Mouse (Mus musculus): Measurements from ENCODE around the gene Iqschfp.

The Iqschfp gene

GRCm38 (mm10) chr3:68572249-68573225 lies 680.5 kb downstream of the Iqschfp start:
- DNase-seq (ENCODE audit: low read depth), result no peak

- no peak for DNase-seq (ENCODE audit: low read depth)
Measured at GRCm38 (mm10) chr3:68573226-68573624, 681.2 kb downstream of the Iqschfp start.

GRCm38 (mm10) chr3:68574097-68574496 lies 682.1 kb downstream of the Iqschfp start:
- no peak for DNase-seq (ENCODE audit: low read depth)

GRCm38 (mm10) chr3:68574565-68574964 lies 682.5 kb downstream of the Iqschfp start:
- no peak for DNase-seq (ENCODE audit: low read depth)

- DNase-seq (ENCODE audit: low read depth), result no peak
Measured at GRCm38 (mm10) chr3:68575636-68576340, 683.8 kb downstream of the Iqschfp start.

GRCm38 (mm10) chr3:68576431-68576830 lies 684.4 kb downstream of the Iqschfp start:
- DNase-seq (ENCODE audit: low read depth), result no peak

- no peak for DNase-seq (ENCODE audit: low read depth)
Measured at GRCm38 (mm10) chr3:68576948-68577347, 684.9 kb downstream of the Iqschfp start.

GRCm38 (mm10) chr3:68581591-68581990 lies 689.6 kb downstream of the Iqschfp start:
- no peak for DNase-seq (ENCODE audit: low read depth)

- DNase-seq (ENCODE audit: low read depth), result no peak
Measured at GRCm38 (mm10) chr3:68582103-68582740, 690.2 kb downstream of the Iqschfp start.

- DNase-seq (ENCODE audit: low read depth), result peak; percentile 59
Measured at GRCm38 (mm10) chr3:68583031-68583693, 691.1 kb downstream of the Iqschfp start.

- no peak for DNase-seq (ENCODE audit: low read depth)
Measured at GRCm38 (mm10) chr3:68583771-68584511, 691.9 kb downstream of the Iqschfp start.

- DNase-seq (ENCODE audit: low read depth), result no peak
Measured at GRCm38 (mm10) chr3:68585213-68585612, 693.2 kb downstream of the Iqschfp start.

GRCm38 (mm10) chr3:68586646-68587064 lies 694.6 kb downstream of the Iqschfp start:
- no peak for DNase-seq (ENCODE audit: low read depth)

GRCm38 (mm10) chr3:68587567-68588245 lies 695.7 kb downstream of the Iqschfp start:
- DNase-seq (ENCODE audit: low read depth), result no peak

- DNase-seq (ENCODE audit: low read depth), result no peak
Measured at GRCm38 (mm10) chr3:68589220-68589840, 697.3 kb downstream of the Iqschfp start.

GRCm38 (mm10) chr3:68590436-68590835 lies 698.4 kb downstream of the Iqschfp start:
- DNase-seq (ENCODE audit: low read depth), result no peak

GRCm38 (mm10) chr3:68592575-68592974 lies 700.5 kb downstream of the Iqschfp start:
- DNase-seq (ENCODE audit: low read depth), result no peak

- no peak for DNase-seq (ENCODE audit: low read depth)
Measured at GRCm38 (mm10) chr3:68593073-68593867, 701.2 kb downstream of the Iqschfp start.

GRCm38 (mm10) chr3:68595316-68595925 lies 703.4 kb downstream of the Iqschfp start:
- DNase-seq (ENCODE audit: low read depth), result no peak
